Mouse (Mus musculus) hindbrain, embryonic 11.5 days (tissue): ENCODE data around the gene Brdt. TPM values are rescaled to one million over a fixed set of nuclear protein-coding genes. Genes with fewer than 3 reads are reported as not detected.

ENCODE experiments used
- ATAC-seq: fragments of 200-750 bp; cut with Nextera tagmentation; 2 replicates; pipeline ENCODE4 v1.8.0; 2017; ENCODE audit warnings: mild to moderate bottlenecking, moderate TSS enrichment, moderate library complexity; ENCODE audit not compliant: low FRiP score
- DNase-seq: peaks from one replicate; pipeline ENCODE4 v3.0.0-alpha.2; 2015; ENCODE audit warnings: low spot score
- H3K27ac ChIP-seq: fragments of 300-500 bp; sonication (generic); 2 replicates; pipeline ENCODE4 v1.5.1; 2014; ENCODE audit warnings: mild to moderate bottlenecking, low read depth, low read length
- H3K27me3 ChIP-seq: fragments of 300-500 bp; sonication (generic); 2 replicates; pipeline ENCODE4 v1.6.1; 2014; ENCODE audit warnings: mild to moderate bottlenecking, low read length, moderate library complexity, mixed read lengths; ENCODE audit not compliant: control insufficient read depth, insufficient read depth
- H3K36me3 ChIP-seq: fragments of 300-500 bp; sonication (generic); 2 replicates; pipeline ENCODE4 v1.6.1; 2014; ENCODE audit warnings: mild to moderate bottlenecking, low read length, moderate library complexity, mixed read lengths; ENCODE audit not compliant: control insufficient read depth, insufficient read depth
- H3K4me1 ChIP-seq: fragments of 300-500 bp; sonication (generic); replicated peaks from 2 replicates; pipeline ENCODE4 v1.6.1; 2014; ENCODE audit warnings: low read length, mixed read lengths; ENCODE audit not compliant: control insufficient read depth, insufficient read depth
- H3K4me2 ChIP-seq: fragments of 300-500 bp; sonication (generic); replicated peaks from 2 replicates; pipeline ENCODE4 v1.6.1; 2014; ENCODE audit warnings: mild to moderate bottlenecking, low read depth, low read length
- H3K4me3 ChIP-seq: fragments of 300-500 bp; sonication (generic); 2 replicates; pipeline ENCODE4 v1.5.1; 2014; ENCODE audit warnings: low read depth, low read length
- H3K9ac ChIP-seq: fragments of 300-500 bp; sonication (generic); 2 replicates; pipeline ENCODE4 v1.6.1; 2014; ENCODE audit warnings: low read depth, low read length
- H3K9me3 ChIP-seq: fragments of 300-500 bp; sonication (generic); 2 replicates; pipeline ENCODE4 v1.6.1; 2016; ENCODE audit warnings: low read length; ENCODE audit not compliant: control insufficient read depth
- WGBS: fragments of 180-500 bp; shearing (Covaris S2); extraction: QIAGEN DNeasy Blood & Tissue Kit; methylation state at CpG from one replicate; pipeline ENCODE4 v1.1.7; 2014; 5-methylcytosine and 5-hydroxymethylcytosine counted together
- polyA plus RNA-seq: library from polyadenylated mRNA; unstranded; fragments of >200 nt; fragmentation: Nextera tagmentation; extraction: Ambion mirVana; gene quantifications from 2 replicates; pipeline ENCODE4 v1.2.1, GENCODE M21; 2014

The Brdt gene
- polyA plus RNA-seq, 1 experiment from 2014 or later = 2.1 TPM

DNA sequence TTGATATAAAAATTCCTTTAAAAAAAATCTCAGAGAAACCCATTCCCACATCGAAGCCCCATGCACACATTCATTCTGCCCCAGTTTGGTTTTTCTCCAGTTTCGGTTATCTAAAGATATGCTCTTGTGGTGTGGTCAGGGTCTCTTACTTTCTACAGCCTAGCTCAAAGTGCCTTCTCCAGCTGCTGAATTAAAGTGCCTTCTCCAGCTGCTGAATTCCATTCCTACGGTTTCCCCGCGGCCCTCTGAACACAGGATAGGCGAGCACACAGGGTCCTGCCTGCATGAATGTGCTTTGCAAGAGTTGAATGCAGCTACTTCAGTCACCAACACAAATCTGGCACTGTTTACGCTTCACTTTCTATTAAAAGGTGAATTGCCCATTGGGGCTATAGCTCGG lies 41.0 kb upstream of the Brdt start:
- Histone ChIP-seq H3K9ac (peak overlapping the region; percentile 12; the same call in 1 of the 2 replicates), H3K4me2 (peak overlapping the region; percentile 100), H3K4me3 (peak overlapping the region; percentile 76), H3K36me3 (no peaks in the 10 kb centered on the region), H3K27ac (no peak overlapping the region), H3K9me3 (no peaks in the 10 kb centered on the region), H3K4me1 (no peaks in the 10 kb centered on the region), H3K27me3 (peaks cover 11% of the 10 kb centered on the region)
- 36% methylated on average over 8 of the region's 8 CpGs for WGBS
- ATAC-seq (no peak), DNase-seq (peak; percentile 20)

DNA sequence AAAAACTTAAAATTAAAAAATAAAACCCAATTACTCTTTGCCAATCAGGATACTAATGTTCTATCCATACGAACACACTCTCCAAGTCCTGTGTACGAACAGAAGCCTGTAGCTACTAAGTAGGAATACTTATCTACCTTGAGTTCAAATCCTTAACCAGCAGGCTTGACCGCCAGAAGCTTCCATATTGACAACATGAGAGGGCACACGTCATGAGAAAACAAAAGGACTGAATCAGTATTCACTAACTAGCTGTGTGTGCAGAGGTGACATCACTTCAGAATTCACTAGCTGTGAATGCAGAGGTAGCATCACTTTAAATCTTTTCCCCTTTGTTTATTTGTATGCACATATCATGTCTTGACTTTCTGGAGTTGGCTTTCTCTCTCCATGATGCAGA lies 36.9 kb upstream of the Brdt start:
- DNase-seq (no peak), ATAC-seq (no peak)
- 84% methylated on average over 4 of the region's 4 CpGs for WGBS
- H3K27ac ChIP-seq = no peak overlapping the region
- H3K4me2 ChIP-seq = no peak overlapping the region
- H3K27me3 ChIP-seq = no peaks in the 10 kb centered on the region
- H3K4me3 ChIP-seq = no peak overlapping the region
- H3K4me1 ChIP-seq = no peaks in the 10 kb centered on the region
- H3K36me3 ChIP-seq = no peaks in the 10 kb centered on the region
- H3K9me3 ChIP-seq = no peaks in the 10 kb centered on the region
- no peak overlapping the region for H3K9ac ChIP-seq

DNA sequence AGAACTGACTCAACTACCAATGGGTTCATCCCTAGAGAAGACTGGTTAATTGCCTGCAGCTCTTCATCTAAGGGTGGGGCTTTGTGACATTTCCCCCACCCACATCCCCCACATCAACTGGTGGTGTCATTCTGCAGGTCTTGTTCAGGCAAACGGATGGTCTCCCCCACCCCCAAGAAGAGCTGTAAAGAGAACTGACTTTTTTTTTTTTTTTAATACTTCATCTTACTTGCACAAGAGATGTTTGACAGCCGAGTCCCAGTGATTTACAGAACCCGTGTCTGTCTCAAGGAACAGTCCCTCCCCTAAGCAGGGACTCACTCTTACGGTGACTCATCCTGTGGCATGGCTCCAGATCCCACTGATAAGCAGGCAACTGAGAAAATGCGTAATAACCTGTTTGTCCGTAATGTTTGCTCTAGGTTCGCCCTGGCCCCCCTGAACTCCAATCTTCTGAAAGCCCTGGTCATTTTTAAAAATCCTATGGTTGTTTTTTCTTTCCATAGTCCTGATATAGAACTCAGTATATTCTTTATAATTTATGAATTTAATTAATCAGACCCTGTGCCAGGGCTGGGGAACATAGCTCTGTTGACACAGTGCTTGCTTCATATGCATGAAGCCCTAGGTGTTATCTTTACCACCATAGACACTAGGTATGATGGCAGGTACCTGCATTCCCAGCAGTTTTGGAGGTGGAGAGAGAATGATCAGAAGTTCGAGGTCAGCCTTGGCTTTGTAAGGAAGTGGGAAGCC lies 35.7 kb upstream of the Brdt start:
- Histone ChIP-seq H3K4me3 (no peak overlapping the region), H3K9ac (no peak overlapping the region), H3K27ac (no peak overlapping the region), H3K4me2 (no peak overlapping the region), H3K36me3 (no peaks in the 10 kb centered on the region), H3K9me3 (no peaks in the 10 kb centered on the region), H3K4me1 (no peaks in the 10 kb centered on the region), H3K27me3 (no peaks in the 10 kb centered on the region)
- DNase-seq = no peak
- WGBS = 75% methylated on average over 8 of the region's 8 CpGs
- ATAC-seq = no peak

DNA sequence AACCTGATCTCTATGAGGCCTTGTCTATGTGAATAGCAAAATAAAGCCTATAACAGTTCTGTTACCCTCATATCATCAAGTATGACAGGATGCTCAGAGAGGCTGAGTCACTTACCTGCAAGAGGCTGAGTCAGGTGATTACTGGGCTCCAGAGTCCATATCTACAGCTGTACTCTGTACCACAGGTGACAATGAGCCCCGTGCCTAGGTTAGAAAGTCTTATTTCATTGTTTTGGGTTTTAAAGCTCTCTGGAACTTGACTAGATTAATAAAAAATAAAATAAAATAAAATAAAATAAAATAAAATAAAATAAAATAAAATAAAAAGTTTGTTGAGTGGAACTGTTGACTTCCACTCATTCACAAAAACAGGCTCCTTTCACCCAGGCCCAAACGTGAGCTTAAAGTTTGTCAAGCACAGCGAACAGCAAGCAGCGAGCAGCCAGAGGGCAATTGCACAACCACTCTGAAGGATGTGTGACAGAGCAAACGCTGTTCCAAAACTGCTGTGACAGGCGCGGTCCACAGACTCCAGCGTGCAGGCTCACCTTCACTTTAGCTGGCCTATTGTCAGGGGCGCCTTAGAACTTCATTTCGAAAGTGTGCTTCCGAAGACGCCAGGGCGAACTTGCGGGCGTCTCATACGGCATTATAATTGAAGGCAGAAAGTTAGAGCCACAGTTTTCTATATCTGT lies 35.0 kb upstream of the Brdt start:
- no peaks in the 10 kb centered on the region for H3K9me3 ChIP-seq

DNA sequence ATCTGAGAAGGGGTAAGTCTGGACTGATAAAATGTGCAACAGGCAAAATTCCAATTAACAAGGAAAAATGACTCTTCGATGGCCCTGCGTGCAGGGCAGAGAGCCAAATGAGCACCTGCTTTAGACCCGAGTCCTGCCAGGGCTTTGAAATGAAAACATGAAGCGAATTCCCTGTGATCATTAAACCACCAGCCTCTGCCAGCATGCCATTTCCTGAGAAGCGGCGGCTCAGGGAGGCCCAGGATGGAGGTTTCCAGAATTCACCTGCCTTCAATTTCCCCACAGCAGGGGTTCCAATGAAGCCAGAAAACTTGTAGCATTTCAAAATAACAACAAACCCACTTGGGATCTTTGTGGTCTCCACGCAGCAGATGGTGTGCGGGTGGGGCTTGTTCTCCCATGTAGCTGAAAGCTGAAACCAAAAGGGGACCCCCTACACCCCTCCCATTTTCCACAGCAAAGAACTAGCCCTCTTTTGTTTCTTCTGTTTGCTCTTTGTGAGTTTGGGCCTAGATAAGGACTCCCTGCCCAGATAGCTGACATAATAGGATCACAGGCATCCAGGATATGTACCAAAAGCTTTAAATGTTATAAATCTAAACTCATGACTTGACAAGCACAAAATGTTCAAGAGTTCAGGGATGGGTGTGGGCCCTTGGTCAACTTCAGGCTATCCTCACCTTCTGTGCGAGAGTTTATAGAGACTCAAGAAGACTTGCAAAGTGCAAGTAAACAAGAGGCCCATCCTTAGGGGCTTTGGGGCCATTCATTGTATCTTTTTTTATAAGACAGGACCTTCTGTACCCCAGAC lies 34.2 kb upstream of the Brdt start:
- no peak for DNase-seq
- Histone ChIP-seq H3K4me2 (no peak overlapping the region), H3K4me3 (no peak overlapping the region), H3K9me3 (no peaks in the 10 kb centered on the region), H3K27ac (no peak overlapping the region), H3K9ac (no peak overlapping the region), H3K4me1 (no peaks in the 10 kb centered on the region), H3K27me3 (no peaks in the 10 kb centered on the region), H3K36me3 (no peaks in the 10 kb centered on the region)
- 41% methylated on average over 9 of the region's 9 CpGs for WGBS
- no peak for ATAC-seq

More for the DNA sequence above, 35.0 kb upstream of the Brdt start:
- Histone ChIP-seq H3K27ac (no peak overlapping the region), H3K4me3 (no peak overlapping the region), H3K36me3 (no peaks in the 10 kb centered on the region), H3K4me2 (no peak overlapping the region), H3K4me1 (no peaks in the 10 kb centered on the region), H3K9ac (no peak overlapping the region), H3K27me3 (no peaks in the 10 kb centered on the region)
- DNase-seq (no peak), ATAC-seq (no peak)
- 72% methylated on average over 16 of the region's 16 CpGs for WGBS

DNA sequence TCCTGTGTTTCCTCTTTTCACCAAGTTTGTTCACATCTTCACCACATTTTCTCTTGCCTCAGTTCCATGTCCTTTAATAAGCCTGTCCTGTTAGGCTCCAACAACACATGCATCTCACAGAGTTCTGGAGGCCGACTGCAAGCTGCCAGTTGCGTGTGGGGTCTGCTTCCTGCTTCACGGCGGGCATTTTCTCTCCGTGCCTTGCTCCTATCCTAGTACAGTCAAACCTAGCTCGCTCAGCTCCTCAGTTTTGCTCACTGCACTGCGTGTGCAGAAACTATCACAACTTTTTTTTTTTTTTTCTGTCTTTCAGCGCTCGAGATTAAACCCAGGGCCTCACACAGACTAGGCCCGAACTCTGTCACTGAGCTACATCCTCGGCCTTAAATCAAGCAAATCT lies 32.1 kb upstream of the Brdt start:
- no peaks in the 10 kb centered on the region for H3K36me3 ChIP-seq
- H3K27me3 ChIP-seq = no peaks in the 10 kb centered on the region
- WGBS = 76% methylated on average over 11 of the region's 11 CpGs
- H3K4me1 ChIP-seq = no peaks in the 10 kb centered on the region
- H3K4me2 ChIP-seq = no peak overlapping the region
- H3K4me3 ChIP-seq = no peak overlapping the region
- DNase-seq (no peak), ATAC-seq (no peak)
- no peaks in the 10 kb centered on the region for H3K9me3 ChIP-seq
- no peak overlapping the region for H3K27ac ChIP-seq
- H3K9ac ChIP-seq = no peak overlapping the region

DNA sequence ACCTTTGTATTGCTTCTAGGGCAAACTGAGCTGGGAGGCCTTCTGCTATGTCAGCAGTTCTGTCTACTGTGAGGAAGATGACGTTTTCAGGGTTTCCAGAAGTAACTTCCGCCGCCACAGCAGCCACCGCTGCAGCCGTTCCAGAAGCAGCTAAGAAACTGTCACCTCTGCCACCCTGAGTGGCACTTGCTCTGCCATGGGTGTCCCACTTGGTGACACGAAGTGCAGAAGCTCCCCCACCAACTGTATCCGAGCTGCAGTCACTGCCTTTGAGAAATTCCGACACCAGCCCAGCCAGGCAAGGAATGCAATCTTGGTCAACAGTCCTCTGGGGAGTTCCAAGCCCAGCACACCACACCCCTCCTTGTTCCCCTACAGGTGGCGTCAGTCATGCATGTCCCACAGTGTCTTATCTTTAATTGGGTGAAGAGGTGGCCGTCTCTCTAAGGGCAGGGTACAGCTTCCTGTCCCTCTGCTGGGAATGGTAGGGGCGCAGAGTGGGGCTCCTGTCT lies 27.6 kb upstream of the Brdt start:
- H3K9ac ChIP-seq = no peak overlapping the region
- H3K4me3 ChIP-seq = no peak overlapping the region
- no peaks in the 10 kb centered on the region for H3K27me3 ChIP-seq
- ATAC-seq (no peak), DNase-seq (no peak)
- H3K27ac ChIP-seq = no peak overlapping the region
- H3K36me3 ChIP-seq = no peaks in the 10 kb centered on the region
- H3K4me2 ChIP-seq = no peak overlapping the region
- H3K4me1 ChIP-seq = no peaks in the 10 kb centered on the region
- H3K9me3 ChIP-seq = no peaks in the 10 kb centered on the region
- WGBS = 49% methylated on average over 11 of the region's 11 CpGs

DNA sequence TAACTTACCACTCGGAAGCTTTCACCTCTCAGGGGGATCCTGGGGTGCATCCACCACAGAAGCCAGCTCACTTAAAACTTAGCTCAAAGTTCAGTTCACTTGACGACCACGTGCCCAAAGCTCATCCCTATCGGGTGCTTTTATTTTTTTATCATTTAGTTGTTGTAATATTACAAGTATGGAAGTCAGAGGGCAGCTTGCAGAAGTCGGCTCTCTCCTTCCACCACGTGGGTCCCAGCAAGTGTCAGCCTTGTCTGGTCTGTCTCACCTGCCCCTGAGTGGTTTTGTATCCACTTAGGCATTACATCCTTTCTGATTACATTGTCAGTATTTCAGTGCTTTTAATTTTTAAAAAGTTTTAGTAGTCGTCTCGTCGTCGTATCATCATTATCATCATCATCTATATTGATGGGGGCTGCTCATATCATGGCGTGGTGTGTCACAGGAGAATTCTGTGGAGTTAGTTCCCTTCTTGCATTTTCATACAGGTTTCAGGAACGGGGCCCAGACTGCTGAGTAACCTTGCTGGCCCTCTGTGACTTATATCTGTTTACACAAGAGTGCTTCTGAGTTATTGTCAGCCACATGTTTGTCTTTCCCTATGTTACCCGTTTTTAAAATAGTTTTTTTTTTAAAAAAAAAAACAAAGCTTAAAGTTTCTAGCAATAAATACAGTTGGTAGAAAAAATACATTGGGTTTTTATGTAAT lies 26.7 kb upstream of the Brdt start:
- no peak for DNase-seq
- no peaks in the 10 kb centered on the region for H3K27me3 ChIP-seq
- no peak overlapping the region for H3K9ac ChIP-seq
- H3K9me3 ChIP-seq = no peaks in the 10 kb centered on the region
- H3K36me3 ChIP-seq = no peaks in the 10 kb centered on the region
- no peak overlapping the region for H3K4me3 ChIP-seq
- WGBS = 79% methylated on average over 13 of the region's 13 CpGs
- no peak overlapping the region for H3K4me2 ChIP-seq
- no peak for ATAC-seq
- H3K27ac ChIP-seq = no peak overlapping the region
- no peaks in the 10 kb centered on the region for H3K4me1 ChIP-seq
